Mouse (Mus musculus): Measurements from ENCODE around the gene Ppard.
"Not testable (repeated sequence)": the region's sequence is repeated elsewhere in the genome, so short reads cannot be mapped to it uniquely, and the experiment has no call there.

Gene Ppard

GRCm38 (mm10) chr17:28317725-28318124, 85.2 kb downstream of the Ppard start:
- DNase-seq: no peak

DNA sequence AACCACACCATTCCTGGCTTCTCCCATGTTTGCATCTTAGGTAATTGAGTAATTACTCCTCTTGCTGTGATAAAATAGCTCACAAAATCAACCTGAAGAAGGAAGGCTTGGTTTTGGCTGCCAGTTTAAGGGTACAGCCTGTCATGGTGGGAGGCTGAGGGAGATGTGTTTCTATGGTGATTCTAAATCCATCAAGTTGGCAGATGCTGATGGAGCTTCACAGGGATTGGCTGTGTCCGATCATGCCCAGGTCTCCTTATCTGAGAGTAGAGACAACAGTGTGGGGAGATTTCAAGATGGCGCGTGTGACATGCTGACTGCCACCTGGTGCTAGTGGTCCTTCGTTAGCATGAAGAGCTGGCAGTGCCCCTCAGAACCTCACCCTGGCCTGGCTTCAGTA, 89.2 kb downstream of the Ppard start:
- no peak for DNase-seq

DNA sequence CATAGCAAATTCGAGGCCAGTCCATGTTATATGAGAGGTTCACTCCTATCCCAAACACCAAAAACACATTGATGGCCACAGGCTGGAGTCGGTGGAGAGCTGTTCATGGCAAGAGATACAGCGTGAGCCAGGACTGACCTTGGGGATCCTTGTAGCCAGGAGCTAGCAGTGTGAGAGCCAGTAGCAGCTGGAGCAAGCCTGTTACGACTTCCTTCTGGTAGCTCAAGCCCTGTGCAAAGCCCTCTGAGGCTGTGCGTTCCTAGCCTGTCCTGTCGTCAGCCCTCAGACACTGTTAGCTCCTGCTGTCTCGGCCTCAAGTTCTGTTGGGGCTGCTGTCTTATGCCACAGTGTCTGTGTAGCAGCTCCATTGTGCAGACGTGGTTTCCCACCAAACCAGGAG, 91.3 kb downstream of the Ppard start:
- no peak for DNase-seq

- DNase-seq: not testable (repeated sequence)
Measured at GRCm38 (mm10) chr17:28324416-28324815, 91.9 kb downstream of the Ppard start.

- DNase-seq: no peak
Measured at GRCm38 (mm10) chr17:28325751-28326150, 93.3 kb downstream of the Ppard start.

- DNase-seq: no peak
Measured at GRCm38 (mm10) chr17:28326951-28327350, 94.5 kb downstream of the Ppard start.

- DNase-seq: peak; percentile 34
Measured at GRCm38 (mm10) chr17:28327673-28328325, 95.3 kb downstream of the Ppard start.

DNA sequence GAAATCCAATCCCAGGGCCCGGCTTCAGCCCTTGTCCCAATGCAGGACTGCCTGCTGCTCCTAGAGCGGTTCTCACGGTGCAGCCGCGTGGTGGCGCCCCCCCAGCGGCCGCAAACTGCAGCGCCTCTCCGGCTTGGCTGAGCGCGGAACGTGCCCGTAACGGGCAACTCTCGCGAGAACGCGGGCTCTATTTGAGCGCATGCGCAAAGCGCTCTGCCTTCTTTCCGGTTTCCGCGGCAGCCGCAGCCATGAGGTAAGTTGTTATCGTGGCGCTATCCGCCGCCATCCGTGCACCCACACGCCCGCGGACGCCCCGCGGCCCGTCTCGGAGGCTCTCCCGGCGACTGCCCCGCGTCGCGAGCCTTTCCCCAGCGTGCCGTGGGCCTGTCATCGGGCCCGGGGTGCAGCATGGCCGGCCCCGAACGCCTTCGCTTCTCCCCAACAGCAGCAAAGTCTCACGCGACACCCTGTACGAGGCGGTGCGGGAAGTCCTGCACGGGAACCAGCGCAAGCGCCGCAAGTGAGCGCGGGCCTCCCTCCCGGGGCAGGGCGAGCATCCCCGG, 95.9 kb downstream of the Ppard start, which contains the start of gene Rpl10a:
Gene Rpl10a (plus strand): TSS at position 106 of the 563 bp plus-strand sequence.
- DNase-seq: peak; percentile 99

GRCm38 (mm10) chr17:28328946-28329345, 96.4 kb downstream of the Ppard start:
- no peak for DNase-seq

- no peak for DNase-seq
Measured at GRCm38 (mm10) chr17:28329503-28330231, 97.2 kb downstream of the Ppard start.

DNA sequence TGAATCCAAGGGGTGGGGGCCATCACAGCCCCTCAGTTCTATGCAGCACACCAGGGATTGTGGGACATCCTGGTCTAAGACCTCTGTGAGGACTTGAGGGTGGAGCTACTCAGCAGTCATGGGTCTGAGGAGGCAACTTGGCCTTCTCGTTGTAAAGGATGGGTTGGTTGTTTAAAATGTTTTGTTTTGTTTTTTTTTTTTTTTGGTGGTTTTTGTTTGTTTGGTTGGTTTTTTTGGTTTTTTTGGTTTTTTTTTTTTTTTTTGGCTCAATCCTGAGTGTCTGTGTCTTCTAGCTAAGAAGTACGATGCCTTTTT, 97.7 kb downstream of the Ppard start:
- no peak for DNase-seq

DNA sequence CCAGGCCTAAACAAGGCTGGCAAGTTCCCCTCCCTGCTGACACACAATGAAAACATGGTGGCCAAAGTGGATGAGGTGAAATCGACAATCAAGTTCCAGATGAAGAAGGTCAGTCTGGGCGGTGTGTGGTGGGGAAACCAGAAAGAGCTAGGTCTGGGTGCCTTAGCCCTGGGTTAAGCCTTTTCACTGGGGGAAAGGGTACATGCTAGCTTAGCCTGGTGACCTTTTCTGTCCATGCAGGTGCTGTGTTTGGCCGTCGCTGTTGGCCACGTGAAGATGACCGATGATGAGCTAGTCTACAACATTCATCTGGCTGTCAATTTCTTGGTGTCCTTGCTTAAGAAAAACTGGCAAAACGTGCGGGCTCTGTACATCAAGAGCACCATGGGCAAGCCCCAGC, 98.1 kb downstream of the Ppard start:
- not testable (repeated sequence) for DNase-seq

DNA sequence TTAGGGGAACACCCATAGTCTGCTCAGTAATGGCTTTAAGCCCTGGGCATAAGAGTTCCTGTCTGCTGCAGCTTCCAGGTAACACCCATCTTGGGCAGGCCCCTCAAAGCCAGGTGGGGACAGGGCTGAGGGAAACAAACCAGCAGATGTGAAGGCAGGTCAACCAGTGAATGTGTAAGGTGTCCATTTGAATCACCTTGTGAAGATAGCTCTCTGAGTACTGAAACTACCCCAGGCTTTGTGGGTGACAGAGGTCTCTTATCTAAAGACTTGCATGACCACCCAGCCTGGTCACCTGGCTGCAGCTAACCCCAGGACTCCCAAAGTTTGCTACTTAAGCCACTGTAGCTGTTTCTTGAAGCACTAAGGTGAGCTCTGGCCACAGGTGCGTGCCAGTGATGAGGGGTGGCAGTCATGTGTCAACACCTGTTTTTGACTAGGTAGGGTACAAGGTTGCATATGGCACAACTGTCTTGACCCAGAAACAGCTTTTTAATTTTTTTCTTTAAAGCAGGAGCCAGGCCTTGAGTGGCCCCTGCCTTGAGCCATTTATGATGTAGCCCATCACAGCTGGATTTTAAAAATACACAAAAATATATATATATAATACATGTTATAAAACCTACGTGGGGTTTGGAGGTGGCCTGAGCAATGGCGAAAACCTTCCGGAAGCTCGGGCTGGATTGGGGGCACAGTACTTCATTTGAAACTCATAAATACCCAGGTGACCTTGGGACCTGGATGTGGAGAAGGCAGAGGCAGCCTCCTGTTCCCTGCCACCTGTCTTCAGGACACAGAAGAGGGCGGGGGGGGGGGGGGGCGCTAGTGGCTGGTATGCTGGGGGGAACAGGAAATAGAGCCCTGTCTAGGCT, 99.0 kb downstream of the Ppard start:
- DNase-seq: no peak

DNA sequence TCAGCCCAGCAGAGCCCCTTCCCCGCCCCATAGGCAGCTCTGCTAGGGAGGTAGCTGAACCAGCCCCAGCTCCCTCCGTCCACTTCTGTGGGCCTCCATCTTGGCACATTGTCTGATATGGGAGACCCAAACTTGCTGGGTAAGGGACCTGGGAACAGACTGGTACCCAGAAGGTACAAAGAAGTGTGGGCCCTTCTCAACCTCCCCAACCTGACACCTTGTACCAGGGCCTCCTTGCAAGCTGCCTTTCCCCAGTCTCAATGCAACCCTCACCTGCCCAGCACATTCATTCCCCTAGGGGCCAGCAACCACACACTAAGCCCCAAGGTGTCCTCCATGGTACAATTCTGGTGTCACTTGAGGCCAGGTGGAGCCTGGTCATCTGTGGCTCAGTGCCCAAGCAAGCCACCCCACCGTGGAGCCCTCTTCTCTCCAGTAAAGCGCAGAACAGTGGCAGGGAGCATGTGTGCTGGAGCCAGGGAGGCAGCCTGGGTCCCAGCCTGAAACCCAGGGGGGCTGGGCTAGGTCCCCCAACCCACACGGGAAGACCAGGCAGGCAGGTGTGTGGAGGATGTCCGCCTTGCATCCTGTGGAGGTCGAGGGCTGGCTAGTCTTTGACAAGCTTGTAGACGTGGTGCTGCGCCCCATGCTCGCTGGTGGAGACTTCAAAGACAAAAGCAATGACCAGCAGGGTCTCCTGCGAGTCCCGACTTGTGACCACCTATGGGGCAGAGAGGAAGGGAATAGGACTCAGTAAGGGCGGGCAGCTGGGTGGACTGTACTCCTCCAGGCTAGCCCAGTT, 99.8 kb downstream of the Ppard start:
- no peak for DNase-seq

DNA sequence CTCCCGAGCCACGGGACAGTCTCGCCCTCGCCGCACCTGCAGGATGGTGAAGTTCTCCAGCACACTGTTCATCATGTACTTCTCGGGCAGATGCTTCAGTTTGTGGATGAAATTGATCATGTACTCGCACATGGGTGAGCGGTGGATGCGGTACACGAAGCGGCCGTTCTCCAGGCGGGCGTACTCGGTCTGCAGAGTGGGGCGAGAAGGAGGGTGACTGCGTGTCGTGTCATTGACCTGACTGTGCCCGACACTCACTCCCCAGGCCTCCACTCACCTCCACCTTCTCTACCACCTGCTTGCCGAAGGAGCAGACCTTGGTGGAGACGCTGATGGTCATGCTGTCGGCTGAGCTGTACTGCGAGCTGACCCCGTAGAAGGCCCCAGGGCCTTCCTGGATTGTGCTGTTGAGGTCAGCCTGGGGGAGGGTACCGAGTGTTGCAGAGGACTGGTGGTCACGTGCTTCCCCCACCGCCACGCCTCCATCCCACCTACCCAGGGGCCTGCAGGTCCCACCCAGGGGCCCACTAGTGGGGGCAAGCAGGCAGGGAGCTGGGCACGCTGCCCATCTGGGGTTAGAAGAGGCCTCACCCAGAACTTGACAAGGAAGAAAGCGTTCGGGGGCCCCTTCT, 100.5 kb downstream of the Ppard start:
- DNase-seq: peak; percentile 53

DNA sequence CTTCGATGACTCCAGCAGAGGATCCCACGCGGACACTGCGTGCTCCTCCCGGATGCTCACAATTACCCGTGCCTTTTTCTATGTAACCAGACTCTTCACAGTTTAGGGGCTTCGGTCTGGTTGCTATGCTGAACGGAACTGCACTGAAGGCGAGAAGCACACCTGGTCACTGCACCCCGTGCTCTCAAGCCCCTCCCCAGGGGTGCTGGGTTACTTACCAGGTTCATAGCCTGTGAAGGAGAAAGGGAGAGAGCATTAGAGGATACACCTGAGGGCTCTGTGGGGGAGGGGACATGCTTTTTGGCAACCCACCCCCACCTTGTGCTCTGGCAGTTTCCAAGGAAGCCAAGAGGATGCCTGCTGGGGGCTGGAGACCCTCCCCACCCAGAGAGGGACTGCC, 102.8 kb downstream of the Ppard start:
- no peak for DNase-seq

GRCm38 (mm10) chr17:28337547-28337946, 105.0 kb downstream of the Ppard start:
- no peak for DNase-seq

GRCm38 (mm10) chr17:28340578-28340977, 108.1 kb downstream of the Ppard start:
- DNase-seq: no peak

DNA sequence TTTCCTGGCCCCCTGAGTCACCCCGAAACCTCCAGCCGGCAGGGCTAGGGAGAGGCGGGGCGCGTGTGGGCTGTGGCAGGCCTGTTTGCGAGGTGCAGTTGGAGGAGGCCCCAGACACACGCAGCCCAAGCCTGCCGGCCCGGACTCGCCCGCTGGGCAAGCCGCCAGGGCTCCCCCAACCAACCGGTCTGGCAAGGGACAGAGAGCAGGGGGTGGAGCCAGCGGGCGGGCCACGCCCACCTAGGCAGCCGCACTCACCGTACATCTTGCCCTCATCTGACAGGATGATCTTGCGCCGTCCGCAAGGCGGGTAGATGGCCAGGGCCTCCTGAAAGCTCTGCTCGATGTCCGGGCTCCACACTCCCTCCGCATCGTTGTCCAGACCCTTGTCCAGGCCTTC, 108.6 kb downstream of the Ppard start:
- DNase-seq: peak; percentile 82

- no peak for DNase-seq
Measured at GRCm38 (mm10) chr17:28344050-28344607, 111.6 kb downstream of the Ppard start.

GRCm38 (mm10) chr17:28344670-28345069, 112.2 kb downstream of the Ppard start:
- DNase-seq: no peak

- DNase-seq: no peak
Measured at GRCm38 (mm10) chr17:28345271-28345721, 112.8 kb downstream of the Ppard start.

Data from embryo, embryonic 11 days (tissue).